Mouse (Mus musculus): Measurements from ENCODE around the gene Brinp2.
A peak's percentile ranks its signal among the peaks of the same experiment; 100 is the strongest.

Gene Brinp2

DNA sequence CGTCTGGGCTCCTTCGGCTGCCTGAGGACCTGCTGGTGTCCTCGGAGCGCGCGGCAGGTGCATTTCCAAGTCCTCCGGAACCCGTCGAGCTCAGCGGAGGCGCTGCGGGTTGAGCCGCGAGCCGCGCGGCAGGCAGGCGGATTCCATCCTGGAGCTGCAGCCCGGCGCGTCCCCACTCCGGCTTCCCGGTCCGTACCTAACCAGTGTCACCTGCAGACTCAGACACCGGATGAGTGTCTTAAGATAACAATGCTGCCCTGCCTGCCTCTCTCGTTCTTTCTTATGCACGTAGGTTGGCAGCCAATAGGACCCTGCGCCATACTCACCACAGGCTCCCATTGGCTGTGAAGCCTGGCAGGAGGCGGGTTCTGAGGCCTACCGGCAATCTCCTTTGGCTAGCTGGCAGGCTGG lies at the start of gene Brinp2:
Gene Brinp2, minus strand, starts transcription at position 276 of the 411 bp plus-strand sequence.
- no peak for DNase-seq (ENCODE audit: low read depth)

- DNase-seq (ENCODE audit: low read depth), result no peak
These were observed 44.8 kb upstream of the Brinp2 start for GRCm38 (mm10) chr1:158400898-158401297.

- no peak for DNase-seq (ENCODE audit: low read depth)
These were observed 40.9 kb upstream of the Brinp2 start for GRCm38 (mm10) chr1:158397058-158397457.

GRCm38 (mm10) chr1:158390693-158391092 lies 34.6 kb upstream of the Brinp2 start:
- no peak for DNase-seq (ENCODE audit: low read depth)

DNA sequence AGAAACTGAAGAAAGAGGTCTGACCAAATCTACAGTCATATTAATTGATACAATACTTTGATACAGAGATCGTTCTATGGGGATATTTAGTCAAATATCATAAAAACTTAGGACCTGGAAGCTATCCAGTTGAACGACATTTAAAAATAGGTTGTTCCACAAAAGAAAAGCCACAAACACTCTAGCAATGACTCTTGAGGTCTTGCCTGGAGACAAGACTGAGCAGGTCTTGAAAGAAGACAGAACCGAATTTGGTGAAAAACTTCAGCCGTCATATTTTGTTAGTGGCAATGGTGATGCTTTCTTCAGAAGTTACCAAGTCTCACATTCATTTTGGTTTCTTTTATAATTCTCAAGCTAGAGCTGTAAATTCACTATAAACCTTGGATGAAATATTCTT lies 32.9 kb upstream of the Brinp2 start:
- DNase-seq (ENCODE audit: low read depth), result no peak

GRCm38 (mm10) chr1:158386781-158387180 lies 30.7 kb upstream of the Brinp2 start:
- no peak for DNase-seq (ENCODE audit: low read depth)

DNA sequence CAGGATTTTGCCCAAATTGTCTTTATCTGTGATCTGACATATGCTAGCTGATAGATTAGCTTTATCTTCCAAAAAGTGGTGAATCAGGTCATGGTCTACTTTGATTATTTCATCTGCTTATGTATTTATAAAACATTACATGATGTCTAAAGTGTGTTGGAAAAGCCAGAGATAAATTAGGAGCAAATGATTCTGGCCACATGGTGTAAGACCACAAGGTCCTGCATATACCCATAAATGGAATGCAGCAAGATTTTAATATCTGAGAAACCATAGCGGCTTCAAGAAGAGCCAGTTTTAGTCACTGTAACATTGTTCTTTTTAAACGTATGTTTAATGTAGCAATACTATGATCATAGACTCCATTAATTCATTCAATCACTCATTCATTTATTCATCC lies 29.2 kb upstream of the Brinp2 start:
- DNase-seq (ENCODE audit: low read depth), result no peak

GRCm38 (mm10) chr1:158383210-158383609 lies 27.1 kb upstream of the Brinp2 start:
- DNase-seq (ENCODE audit: low read depth), result no peak

DNA sequence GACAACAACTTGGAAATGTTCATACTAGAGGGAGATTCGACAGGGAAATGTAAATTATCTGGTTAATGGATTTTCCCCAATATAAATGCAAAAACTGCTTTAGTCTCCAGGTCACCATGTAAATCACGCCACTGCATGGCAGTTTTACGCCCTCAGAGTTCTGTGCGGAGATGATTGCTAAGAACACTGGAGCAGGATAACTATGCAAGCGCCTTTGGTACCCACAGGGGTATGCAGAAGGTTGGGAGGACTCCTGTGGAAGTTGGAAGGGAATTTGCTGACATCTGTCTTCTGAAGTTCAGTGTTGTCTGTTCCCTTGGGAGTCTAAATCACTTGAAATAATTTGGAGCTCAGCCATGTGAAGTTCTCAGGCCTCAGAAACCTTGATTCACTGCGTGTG lies 26.2 kb upstream of the Brinp2 start:
- DNase-seq (ENCODE audit: low read depth), result no peak

DNA sequence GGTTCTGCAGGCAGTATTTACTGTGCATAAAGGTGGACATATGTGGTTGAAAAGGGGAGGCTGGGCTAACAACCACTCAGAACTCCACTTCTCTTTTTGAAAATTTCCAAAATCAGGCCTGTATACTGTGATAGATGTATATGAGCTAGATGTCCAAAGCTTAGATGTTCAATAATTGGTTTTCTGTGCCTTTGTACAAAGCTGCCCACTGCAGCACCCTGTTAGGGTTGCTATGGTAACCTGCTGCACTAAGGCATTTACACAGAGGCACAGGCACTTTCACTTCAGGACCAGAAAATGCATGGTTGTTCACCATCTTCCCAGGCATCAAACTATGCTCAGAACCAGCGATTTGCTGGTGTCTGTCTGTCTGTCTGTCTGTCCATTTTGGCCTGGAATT lies 8.3 kb upstream of the Brinp2 start:
- DNase-seq (ENCODE audit: low read depth), result no peak

- DNase-seq (ENCODE audit: low read depth), result no peak
These were observed 6.4 kb upstream of the Brinp2 start for GRCm38 (mm10) chr1:158362292-158363101.

DNA sequence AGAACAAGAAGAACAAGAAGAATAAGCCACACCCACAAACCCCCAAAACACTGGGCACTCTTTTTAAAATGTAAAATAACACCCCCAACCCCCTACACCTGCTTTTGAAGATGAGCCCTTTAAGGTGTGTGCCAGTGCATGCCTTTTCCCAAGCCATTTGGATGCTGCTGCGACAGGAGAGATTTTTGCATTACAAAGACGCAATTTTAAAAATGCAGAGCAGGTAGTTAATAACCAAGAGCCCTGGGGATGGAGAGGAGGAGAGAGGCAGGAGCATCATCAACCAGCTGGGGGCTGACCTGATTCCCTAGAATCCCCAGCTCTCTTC lies 5.8 kb upstream of the Brinp2 start, which contains the start of gene Astn1:
Gene Astn1, plus strand, starts transcription at position 310 of the 328 bp plus-strand sequence.
- no peak for DNase-seq (ENCODE audit: low read depth)

DNA sequence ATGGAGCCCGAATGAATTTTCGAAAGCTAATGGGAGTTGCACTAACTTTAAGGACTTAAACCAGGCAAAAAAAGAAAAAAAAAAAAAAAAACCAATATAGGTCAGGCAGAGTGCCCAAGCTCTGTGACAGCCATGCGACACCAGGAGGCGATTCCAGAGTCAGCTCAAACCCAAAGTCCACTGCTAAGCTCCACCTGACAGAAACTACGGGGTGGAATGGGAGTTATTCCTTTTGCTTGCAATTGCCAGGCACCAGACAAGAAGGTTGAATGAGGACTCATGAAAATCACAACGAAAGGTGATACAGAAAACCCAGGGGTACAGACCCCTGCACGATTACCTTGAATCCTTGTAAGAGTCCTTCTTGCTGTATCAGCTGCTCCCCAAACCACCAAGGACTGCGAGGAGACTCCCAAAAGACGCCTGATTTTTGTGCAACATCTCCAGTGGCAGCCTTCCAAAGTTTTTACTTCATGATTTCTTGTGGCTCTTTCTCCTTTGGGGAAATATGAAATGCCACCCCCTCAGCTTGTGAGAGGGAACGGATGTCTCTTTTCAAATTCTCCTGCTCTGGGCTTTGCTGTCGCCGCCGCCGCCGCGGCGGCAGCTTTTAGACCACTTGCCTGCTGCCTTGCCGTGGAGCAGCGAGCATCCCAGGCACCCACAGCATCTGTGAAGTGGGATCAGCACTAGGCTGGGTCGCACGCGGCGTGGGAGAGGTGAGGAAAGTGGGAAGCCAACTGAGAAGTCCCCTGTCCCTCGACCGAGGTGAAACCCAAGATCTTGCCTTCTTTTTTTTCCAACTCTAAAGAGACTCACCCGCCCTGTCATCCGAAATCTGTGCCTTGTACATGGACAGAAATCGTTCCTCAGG lies 712 bp downstream of the Brinp2 start:
- DNase-seq (ENCODE audit: low read depth), result no peak

DNA sequence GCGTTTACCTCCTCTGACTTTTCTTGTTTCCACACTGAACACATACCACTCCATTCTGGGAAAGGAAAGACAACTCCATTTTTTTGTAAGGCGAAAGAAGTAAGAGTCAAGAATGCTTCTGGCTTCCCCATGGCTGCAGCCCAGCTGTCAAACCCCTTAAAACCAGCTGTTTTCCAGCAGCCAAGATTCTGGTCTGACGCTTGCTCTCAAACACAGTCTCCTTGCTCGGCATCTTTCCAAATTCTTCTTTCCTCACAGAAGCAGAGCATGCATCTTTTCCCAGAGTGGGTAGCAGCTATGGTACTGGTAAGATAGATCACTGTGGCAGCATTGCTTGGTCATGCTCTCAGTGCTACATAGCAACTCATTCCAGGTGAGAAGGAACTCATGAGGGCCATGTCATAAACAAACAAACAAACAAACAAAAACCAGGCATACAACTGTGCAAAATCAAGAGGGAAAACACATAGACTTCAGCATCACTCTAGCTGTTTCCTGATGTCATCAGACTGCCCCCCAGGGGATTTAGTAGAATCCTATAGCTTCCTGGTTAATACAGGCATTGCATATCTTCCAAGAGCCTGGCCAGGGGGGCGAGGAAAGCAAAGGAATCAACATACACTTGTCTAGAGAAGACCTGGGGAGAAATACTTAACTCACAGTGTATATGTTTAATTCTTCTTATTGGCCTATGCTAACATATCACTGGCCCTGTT lies 2.3 kb downstream of the Brinp2 start:
- DNase-seq (ENCODE audit: low read depth), result no peak

- DNase-seq (ENCODE audit: low read depth), result no peak
These were observed 12.8 kb downstream of the Brinp2 start for GRCm38 (mm10) chr1:158343243-158343714.

DNA sequence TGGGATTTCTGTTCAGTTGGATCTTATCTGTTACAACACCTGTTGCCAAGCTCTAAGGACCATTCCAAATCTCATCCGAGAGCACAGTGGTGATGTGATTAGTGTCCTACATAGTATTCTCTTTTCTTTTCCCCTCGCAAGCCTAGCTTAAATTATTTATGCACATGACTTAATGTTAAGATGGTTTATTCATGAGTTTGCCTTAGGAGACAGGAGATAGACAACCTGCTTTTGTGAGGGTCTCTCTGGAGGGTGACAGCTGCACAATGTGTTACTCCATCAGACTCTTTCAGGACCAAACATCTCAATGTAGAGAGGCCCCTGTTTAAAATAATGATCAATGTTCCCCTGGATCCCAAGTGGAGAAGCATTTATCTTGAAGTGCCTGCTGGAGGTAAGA lies 27.3 kb downstream of the Brinp2 start:
- DNase-seq (ENCODE audit: low read depth), result no peak

GRCm38 (mm10) chr1:158328126-158328525 lies 28.0 kb downstream of the Brinp2 start:
- no peak for DNase-seq (ENCODE audit: low read depth)

DNA sequence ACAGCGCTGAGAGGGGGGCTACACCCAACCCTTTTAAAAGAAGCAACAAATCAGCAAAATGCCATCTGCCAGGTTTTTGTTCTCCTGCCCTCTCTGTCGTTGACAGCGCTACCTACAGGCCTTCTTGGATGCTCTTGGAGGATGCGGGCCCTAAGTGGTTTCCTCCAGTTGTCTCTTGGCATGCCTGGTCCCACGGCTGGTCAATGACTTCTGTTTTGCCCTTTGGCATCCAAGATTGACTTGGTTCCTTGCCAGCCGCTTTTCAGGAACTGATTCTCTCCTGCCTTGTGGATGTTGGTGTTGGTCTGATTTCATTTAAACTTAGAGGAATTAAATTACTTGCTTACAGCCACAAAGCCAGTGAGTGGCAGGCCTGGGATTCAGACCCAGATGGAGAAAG lies 32.8 kb downstream of the Brinp2 start:
- no peak for DNase-seq (ENCODE audit: low read depth)

- DNase-seq (ENCODE audit: low read depth), result peak; percentile 50
These were observed 45.5 kb downstream of the Brinp2 start for GRCm38 (mm10) chr1:158310426-158311156.

GRCm38 (mm10) chr1:158297042-158297441 lies 59.1 kb downstream of the Brinp2 start:
- peak; percentile 3 for DNase-seq (ENCODE audit: low read depth)

GRCm38 (mm10) chr1:158296287-158296931 lies 59.7 kb downstream of the Brinp2 start:
- DNase-seq (ENCODE audit: low read depth), result no peak

Measured in NIH3T3 (cell line).